In the genomic region with DNA sequence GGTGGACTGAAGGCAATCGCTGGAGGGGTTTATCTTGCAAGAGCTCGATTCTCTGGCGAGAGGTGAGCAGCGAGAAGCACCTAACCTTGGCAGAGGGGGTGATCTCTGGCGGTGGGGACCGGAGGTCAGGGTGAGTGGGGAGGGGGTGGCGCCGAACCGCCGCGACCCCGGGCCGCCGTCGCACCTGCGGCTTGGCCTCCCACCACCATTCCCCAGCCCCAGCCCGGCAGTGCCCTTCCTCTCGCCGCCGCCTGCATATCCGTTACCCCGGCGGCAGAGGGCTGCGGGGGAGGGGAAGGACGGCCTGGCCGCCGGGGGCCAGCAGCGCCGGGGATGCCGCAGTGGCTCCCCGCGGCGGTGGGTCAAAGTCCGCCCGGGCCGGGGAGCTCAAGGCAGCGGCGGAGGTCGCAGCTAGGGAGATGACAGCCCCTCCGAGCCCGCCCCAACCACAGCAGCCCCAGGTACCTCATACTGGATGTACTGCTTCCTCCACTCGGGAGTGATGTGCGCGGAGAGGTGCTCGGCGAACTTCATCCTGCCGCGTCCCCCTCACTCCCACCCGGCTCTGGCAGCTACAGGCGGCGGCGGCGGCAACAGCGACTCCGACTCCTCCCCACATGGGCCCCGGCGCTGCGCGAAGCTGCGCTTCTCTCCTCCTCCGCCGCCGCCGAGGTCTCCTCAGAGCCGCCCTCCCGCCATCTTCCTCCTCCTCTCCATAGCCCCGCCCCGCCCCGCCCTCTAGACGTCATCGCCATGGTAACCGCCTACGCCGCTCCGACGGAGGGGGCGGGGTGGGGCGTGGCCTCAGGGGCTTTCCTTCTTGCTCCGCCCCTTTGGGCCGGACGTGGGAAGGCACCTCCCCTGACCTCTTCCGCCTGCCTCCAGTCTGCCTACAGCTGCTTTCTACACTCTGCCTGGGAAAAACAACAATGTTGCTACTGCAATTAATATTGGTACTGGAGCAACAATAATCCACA, we compare ENCODE assay signal across 8 mouse cellular contexts. TPM values are rescaled to one million over a fixed set of nuclear protein-coding genes. Genes with fewer than 3 reads are reported as not detected.
DNase-seq lines count a peak whose midpoint lies in the region; ATAC-seq and TF ChIP-seq lines count a peak whose summit lies in the region.

A gene (minus strand): TSS at position 715 of the 977 bp plus-strand sequence.

- no peaks in the 10 kb centered on the region for H3K79me3 ChIP-seq in C2C12 (ENCODE audit: low read depth)

- H3K4me3 ChIP-seq in C2C12 (ENCODE audit: insufficient read depth, poor library complexity, severe bottlenecking): peak within 1 kb of the TSS; percentile 59
- H3K4me3 ChIP-seq in erythroblast, embryonic 14.5 days (replicated peaks): peak within 1 kb of the TSS; percentile 89
- H3K4me3 ChIP-seq in heart, embryonic 13.5 days: peak within 1 kb of the TSS; percentile 81
- H3K4me3 ChIP-seq in liver, embryonic 12.5 days: peak within 1 kb of the TSS; percentile 93
- H3K4me3 ChIP-seq in stomach, embryonic 15.5 days (replicated peaks): peak within 1 kb of the TSS; percentile 97

- peak within 1 kb of the TSS; percentile 92 for H3K27ac ChIP-seq in heart, embryonic 13.5 days (replicated peaks)
- peak within 1 kb of the TSS; percentile 87 for H3K27ac ChIP-seq in liver, embryonic 12.5 days
- H3K27ac ChIP-seq in stomach, embryonic 15.5 days: peak within 1 kb of the TSS; percentile 81

- peaks cover 33% of the 10 kb centered on the region for H3K4me1 ChIP-seq in erythroblast, embryonic 14.5 days (ENCODE audit: control insufficient read depth)
- peaks cover 21% of the 10 kb centered on the region for H3K4me1 ChIP-seq in heart, embryonic 13.5 days
- H3K4me1 ChIP-seq in liver, embryonic 12.5 days: peaks cover 26% of the 10 kb centered on the region
- H3K4me1 ChIP-seq in stomach, embryonic 15.5 days: 0 out of 2 replicates have a peak, but pooled peaks cover 3% of the 10 kb centered on the region

- H3ac ChIP-seq in C2C12 (ENCODE audit: control insufficient read depth, insufficient read length, low read depth): peak within 1 kb of the TSS; percentile 81

- no peaks in the 10 kb centered on the region for H3K27me3 ChIP-seq in C2C12 (ENCODE audit: control insufficient read depth, insufficient read depth, insufficient read length)
- no peaks in the 10 kb centered on the region for H3K27me3 ChIP-seq in erythroblast, embryonic 14.5 days (ENCODE audit: control insufficient read depth)
- no peaks in the 10 kb centered on the region for H3K27me3 ChIP-seq in heart, embryonic 13.5 days (replicated peaks)
- H3K27me3 ChIP-seq in liver, embryonic 12.5 days (replicated peaks): no peaks in the 10 kb centered on the region
- H3K27me3 ChIP-seq in stomach, embryonic 15.5 days (replicated peaks): no peaks in the 10 kb centered on the region

- no peaks in the 10 kb centered on the region for H3K9me3 ChIP-seq in erythroblast, embryonic 14.5 days (ENCODE audit: control insufficient read depth, low read length)
- no peaks in the 10 kb centered on the region for H3K9me3 ChIP-seq in heart, embryonic 13.5 days
- no peaks in the 10 kb centered on the region for H3K9me3 ChIP-seq in liver, embryonic 12.5 days (replicated peaks)
- H3K9me3 ChIP-seq in stomach, embryonic 15.5 days: no peaks in the 10 kb centered on the region

- peak; percentile 96 for ATAC-seq in heart, embryonic 13.5 days (ENCODE audit: extremely low read depth, insufficient number of reproducible peaks, low FRiP score, low TSS enrichment)
- peak; percentile 93 for ATAC-seq in liver, embryonic 12.5 days
- ATAC-seq in stomach, embryonic 15.5 days (ENCODE audit: insufficient read depth, low FRiP score, low read depth): peak; percentile 97

- TF ChIP-seq POLR2A in brain, embryonic 14.5 days (IDR thresholded peaks at IDR 0.05; ENCODE audit: borderline replicate concordance, extremely low read depth, insufficient read depth, insufficient read length, poor library complexity, severe bottlenecking): peak; percentile 90; the same call in 1 of the 2 replicates

- H3K9ac ChIP-seq in heart, embryonic 13.5 days: peak within 1 kb of the TSS; percentile 91
- peak within 1 kb of the TSS; percentile 95 for H3K9ac ChIP-seq in liver, embryonic 12.5 days
- peak within 1 kb of the TSS; percentile 77 for H3K9ac ChIP-seq in stomach, embryonic 15.5 days

- no peaks in the 10 kb centered on the region for H3K36me3 ChIP-seq in C2C12 (ENCODE audit: control insufficient read depth, insufficient read depth)
- H3K36me3 ChIP-seq in erythroblast, embryonic 14.5 days (ENCODE audit: control insufficient read depth): no peaks in the 10 kb centered on the region; the same call in 1 of the 2 replicates
- H3K36me3 ChIP-seq in heart, embryonic 13.5 days: no peaks in the 10 kb centered on the region
- H3K36me3 ChIP-seq in liver, embryonic 12.5 days: no peaks in the 10 kb centered on the region
- no peaks in the 10 kb centered on the region for H3K36me3 ChIP-seq in stomach, embryonic 15.5 days

- WGBS in heart, embryonic 13.5 days: under 1% methylated on average over 77 of the region's 82 CpGs
- WGBS in liver, embryonic 12.5 days (ENCODE audit: insufficient replicate concordance): under 1% methylated on average over 81 of the region's 82 CpGs
- WGBS in stomach, embryonic 15.5 days: under 1% methylated on average over 69 of the region's 82 CpGs

- DNase-seq in brain, embryonic 14.5 days (ENCODE audit: low read depth): peak; percentile 98
- DNase-seq in kidney, postnatal 10 days: peak; percentile 98
- peak; percentile 92 to 94 for DNase-seq in natural killer cell, adult 2 months (ENCODE audit: low spot score in 2 of 2)

- H3K79me2 ChIP-seq in C2C12 (ENCODE audit: control insufficient read depth, insufficient read depth): no peaks in the 10 kb centered on the region

- no peak for TF ChIP-seq CTCF in C2C12 (IDR thresholded peaks at IDR 0.05; ENCODE audit: control insufficient read depth, insufficient read depth, insufficient read length)
- no peak for TF ChIP-seq CTCF in brain, embryonic 14.5 days (IDR thresholded peaks at IDR 0.05; ENCODE audit: borderline replicate concordance, extremely low read depth, insufficient read depth, insufficient read length)

- peak within 1 kb of the TSS; percentile 85 for H3K4me2 ChIP-seq in heart, embryonic 13.5 days
- H3K4me2 ChIP-seq in liver, embryonic 12.5 days: peak within 1 kb of the TSS; percentile 70
- peak within 1 kb of the TSS; percentile 83 for H3K4me2 ChIP-seq in stomach, embryonic 15.5 days

TF ChIP-seq in C2C12, 6 proteins besides CTCF, POLR2A, EP300 and RAD21:
- no peak for TF ChIP-seq MAX (IDR thresholded peaks at IDR 0.05)
- no peak for TF ChIP-seq FOSL1 (IDR thresholded peaks at IDR 0.05; ENCODE audit: insufficient read depth, low read length, poor library complexity, severe bottlenecking)
- no peak for TF ChIP-seq USF1 (IDR thresholded peaks at IDR 0.05; ENCODE audit: low read depth)
- no peak for TF ChIP-seq CEBPB (IDR thresholded peaks at IDR 0.05; ENCODE audit: low read depth)
- no peak for TF ChIP-seq MYOG (IDR thresholded peaks at IDR 0.05; ENCODE audit: control insufficient read depth, extremely low read depth, insufficient read length)
- no peak for TF ChIP-seq MYOD1 (IDR thresholded peaks at IDR 0.05; ENCODE audit: control insufficient read depth, insufficient read length, low read depth)

RNA-seq across cellular contexts. Expression of the gene that starts here (rescaled TPM):
- polyA plus RNA-seq in C2C12 (2012; fragmentation: generic; extraction: Trizol): 4.3 TPM
- polyA plus RNA-seq in brain, embryonic 14.5 days (2012; rRNA removed): 88.8 and 125 TPM in 2 replicates
- 0.12 and 0.19 TPM in 2 replicates for polyA plus RNA-seq in erythroblast, embryonic 14.5 days (2012)
- 9.5 and 10.3 TPM in 2 replicates for polyA plus RNA-seq in heart, embryonic 13.5 days (2015; fragmentation: Nextera tagmentation; extraction: Ambion mirVana)
- 6.7 and 6.9 TPM in 2 replicates for polyA plus RNA-seq in liver, embryonic 12.5 days (2016; fragmentation: Nextera tagmentation; extraction: Ambion mirVana)
- 8.1 and 8.9 TPM in 2 replicates for polyA plus RNA-seq in stomach, embryonic 15.5 days (2015; fragmentation: Nextera tagmentation; extraction: Ambion mirVana)

Comparison
In these comparisons a context has a peak if more than half of its experiments do, and no peak if none do; other contexts are left out.
1. Peak in every context shown above with its lines: DNase-seq, ATAC-seq, H3K4me3 ChIP-seq and H3K27ac ChIP-seq.